Mouse (Mus musculus) cortical plate, adult 2 months (tissue): Measurements from ENCODE around the gene Brk1.

Experiments used
- CTCF ChIP-seq: fragments of 200-500 bp; IDR thresholded peaks from 2 replicates; pipeline ENCODE4 v1.5.1; 2011; ENCODE audit warnings: mild to moderate bottlenecking, control low read depth, low read length; ENCODE audit not compliant: insufficient read depth; ENCODE audit errors: extremely low read depth
- POLR2A ChIP-seq: fragments of 200-500 bp; IDR thresholded peaks from 2 replicates; pipeline ENCODE4 v1.6.1; 2011; ENCODE audit warnings: mild to moderate bottlenecking, low read length, control low read depth; ENCODE audit not compliant: insufficient read depth; ENCODE audit errors: extremely low read depth

DNA sequence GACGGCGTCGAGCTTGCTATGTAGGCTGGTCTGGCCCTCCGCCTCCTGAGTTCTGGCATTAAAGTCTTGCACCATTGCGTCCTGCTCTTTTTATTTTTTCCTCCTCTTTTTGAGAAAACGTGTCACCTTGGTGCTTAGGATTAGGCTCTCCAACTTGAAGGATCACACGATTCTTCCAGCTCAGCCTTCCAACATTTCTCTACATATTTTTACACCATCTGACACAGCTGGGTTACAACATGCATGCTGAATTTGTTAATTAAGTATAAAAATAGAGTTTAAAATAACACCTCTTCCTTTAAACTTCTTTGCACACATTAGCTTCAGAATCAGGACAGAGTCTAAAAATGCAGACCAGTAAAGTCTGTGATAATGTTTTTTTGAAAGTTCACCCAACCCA is 4.7 kb downstream of the Brk1 start:
- TF ChIP-seq CTCF (no peak), POLR2A (no peak)
